ENCODE assay signal across 16 mouse cellular contexts in the genomic region with DNA sequence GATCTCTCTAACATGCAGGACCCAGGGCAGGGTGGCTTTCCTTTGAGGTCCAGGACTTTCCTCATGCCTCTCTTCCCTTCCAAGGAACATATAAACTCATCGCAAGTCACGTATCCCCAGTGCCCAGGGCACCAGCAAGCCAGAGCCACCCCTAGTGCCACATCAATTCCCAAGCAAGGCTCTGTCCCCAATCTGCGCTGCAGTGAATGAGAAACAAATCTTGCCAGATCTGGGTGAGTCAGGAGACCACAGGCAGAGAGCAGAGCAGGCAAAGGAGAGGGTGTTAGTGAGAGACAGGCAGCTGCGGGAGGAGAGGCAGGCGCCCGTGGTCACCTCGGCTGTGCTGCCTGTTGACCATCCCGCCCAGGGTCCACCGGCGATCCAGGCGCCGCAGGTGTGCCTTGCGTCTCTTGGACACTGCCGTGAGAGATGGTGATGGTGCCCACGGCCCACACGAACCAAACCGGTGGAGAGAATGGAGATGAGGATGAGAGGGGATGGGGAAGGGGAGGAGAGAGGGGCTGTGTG.
A peak's percentile ranks its signal among the peaks of the same experiment; 100 is the strongest.
DNase-seq lines count a peak whose midpoint lies in the region; ATAC-seq and TF ChIP-seq lines count a peak whose summit lies in the region.
"Had no signal": no experiment of that assay in that cellular context is flagged by ENCODE, and none has a peak within 500 bp of the region (broad histone marks: within the 10 kb centered on the region; RNA-seq: fewer than 3 reads in every experiment).

No protein-coding gene starts in this region.

- peaks cover 35% of the 10 kb centered on the region for H3K4me1 ChIP-seq in stomach, embryonic 15.5 days
- H3K4me1 ChIP-seq in hindbrain, embryonic 10.5 days (replicated peaks): peaks cover 37% of the 10 kb centered on the region
- H3K4me1 ChIP-seq in hindbrain, embryonic 14.5 days (replicated peaks; ENCODE audit: control insufficient read depth, insufficient read depth, low read length): 0 out of 2 replicates have a peak, but pooled peaks cover 7% of the 10 kb centered on the region

- no peak overlapping the region for H3K4me2 ChIP-seq in stomach, embryonic 15.5 days
- H3K4me2 ChIP-seq in hindbrain, embryonic 14.5 days (replicated peaks): no peak overlapping the region
- H3K4me2 ChIP-seq: heart, embryonic 11.5 days; neural tube, embryonic 13.5 days had no signal

- H3K9me3 ChIP-seq in stomach, embryonic 15.5 days: no peaks in the 10 kb centered on the region
- no peaks in the 10 kb centered on the region for H3K9me3 ChIP-seq in hindbrain, embryonic 10.5 days
- H3K9me3 ChIP-seq in hindbrain, embryonic 14.5 days (ENCODE audit: control insufficient read depth, low read length): no peaks in the 10 kb centered on the region
- H3K9me3 ChIP-seq: midbrain, embryonic 10.5 days; neural tube, embryonic 13.5 days had no signal

- WGBS in stomach, embryonic 15.5 days: 95% methylated on average over 17 of the region's 17 CpGs
- 92% methylated on average over 17 of the region's 17 CpGs for WGBS in hindbrain, embryonic 10.5 days
- WGBS in hindbrain, embryonic 14.5 days: 98% methylated on average over 17 of the region's 17 CpGs

- DNase-seq in gastrocnemius, adult 2 months: no peak
- no peak for DNase-seq in gastrocnemius, adult 18-20 months (ENCODE audit: low spot score)
- no peak for DNase-seq in layer of hippocampus, adult 2 months (ENCODE audit: low spot score in 2 of 2)
- no peak for DNase-seq in layer of hippocampus, adult 8-10 months (ENCODE audit: low spot score in 2 of 2)
- DNase-seq in Muller cell, postnatal 12 days (ENCODE audit: inconsistent ontology term): peak; percentile 54
- DNase-seq in hindbrain, embryonic 10.5 days (ENCODE audit: low spot score): no peak
- no peak for DNase-seq in hindbrain, embryonic 14.5 days (ENCODE audit: low spot score)
- DNase-seq: cerebellum, postnatal 14 days; forebrain, postnatal 0 days; gastrocnemius, postnatal 14 days; lung, adult 18-20 months; right cerebral cortex, postnatal 14 days had no signal

- no peaks in the 10 kb centered on the region for H3K27me3 ChIP-seq in stomach, embryonic 15.5 days (replicated peaks)
- H3K27me3 ChIP-seq in hindbrain, embryonic 10.5 days (ENCODE audit: insufficient read depth, poor library complexity, severe bottlenecking): no peaks in the 10 kb centered on the region
- H3K27me3 ChIP-seq in hindbrain, embryonic 14.5 days (ENCODE audit: control insufficient read depth, insufficient read depth, low read length): no peaks in the 10 kb centered on the region
- H3K27me3 ChIP-seq: neural tube, embryonic 13.5 days had no signal

- intact Hi-C loops in gastrocnemius, adult 2 months (cut with DNase I): no loop called here

- peaks cover 47% of the 10 kb centered on the region for H3K36me3 ChIP-seq in stomach, embryonic 15.5 days
- H3K36me3 ChIP-seq in hindbrain, embryonic 10.5 days: peaks cover 82% of the 10 kb centered on the region
- H3K36me3 ChIP-seq in hindbrain, embryonic 14.5 days (replicated peaks; ENCODE audit: control insufficient read depth, insufficient read depth): no peaks in the 10 kb centered on the region; the same call in 1 of the 2 replicates

- TF ChIP-seq CTCF in gastrocnemius, adult 2 months (IDR thresholded peaks at IDR 0.05): no peak
- no peak for TF ChIP-seq CTCF in layer of hippocampus, adult 2 months (conservative IDR thresholded peaks at IDR 0.05)

- H3K4me3 ChIP-seq in gastrocnemius, adult 2 months: no peak overlapping the region
- H3K4me3 ChIP-seq in layer of hippocampus, adult 2 months: no peak overlapping the region
- H3K4me3 ChIP-seq in stomach, embryonic 15.5 days (replicated peaks): no peak overlapping the region
- no peak overlapping the region for H3K4me3 ChIP-seq in hindbrain, embryonic 10.5 days
- H3K4me3 ChIP-seq in hindbrain, embryonic 14.5 days (replicated peaks; ENCODE audit: low read length): no peak overlapping the region
- H3K4me3 ChIP-seq: midbrain, embryonic 10.5 days; neural tube, embryonic 13.5 days had no signal

- peak overlapping the region; percentile 88 for H3K27ac ChIP-seq in gastrocnemius, adult 2 months
- peak overlapping the region; percentile 88 for H3K27ac ChIP-seq in layer of hippocampus, adult 2 months
- peak overlapping the region; percentile 51; the same call in 1 of the 2 replicates for H3K27ac ChIP-seq in stomach, embryonic 15.5 days
- no peak overlapping the region for H3K27ac ChIP-seq in hindbrain, embryonic 10.5 days
- H3K27ac ChIP-seq in hindbrain, embryonic 14.5 days: no peak overlapping the region
- H3K27ac ChIP-seq: neural tube, embryonic 13.5 days had no signal

- H3K9ac ChIP-seq in stomach, embryonic 15.5 days: no peak overlapping the region
- no peak overlapping the region for H3K9ac ChIP-seq in hindbrain, embryonic 14.5 days
- H3K9ac ChIP-seq: forebrain, postnatal 0 days; neural tube, embryonic 13.5 days had no signal

- ATAC-seq in stomach, embryonic 15.5 days (ENCODE audit: insufficient read depth, low FRiP score, low read depth): no peak
- no peak for ATAC-seq in hindbrain, embryonic 14.5 days (ENCODE audit: low FRiP score)
- ATAC-seq: forebrain, postnatal 0 days had no signal

Comparison
In these comparisons a context has a peak if more than half of its experiments do, and no peak if none do; other contexts are left out.
1. H3K27ac ChIP-seq: peak in gastrocnemius, adult 2 months (single experiment), layer of hippocampus, adult 2 months (single experiment) and stomach, embryonic 15.5 days (single experiment); none in hindbrain, embryonic 10.5 days (single experiment) and hindbrain, embryonic 14.5 days (single experiment).